Mouse (Mus musculus) spleen, adult 2 months (tissue): ENCODE measurements around the gene Trmt1. TPM values are rescaled to one million over a fixed set of nuclear protein-coding genes. Genes with fewer than 3 reads are reported as not detected.

Experiments used
- DNase-seq, 2 experiments: peaks; one replicate each; pipeline versions ENCODE4 v3.0.0 to v3.0.0-alpha.2; 2012 to 2021; ENCODE audit warnings: low spot score in 2 of 2, low read depth in 1 of 2
- H3K27ac ChIP-seq: fragments of 200-500 bp; 2 replicates; pipeline ENCODE4 v1.5.1; 2012; ENCODE audit warnings: low read length, inconsistent platforms; ENCODE audit not compliant: insufficient read depth
- H3K27me3 ChIP-seq: fragments of 200-500 bp; 2 replicates; pipeline ENCODE4 v1.6.1; 2012; ENCODE audit warnings: mild to moderate bottlenecking, moderate library complexity, low read length, inconsistent platforms; ENCODE audit not compliant: control insufficient read depth, insufficient read depth
- H3K36me3 ChIP-seq: fragments of 200-500 bp; 2 replicates; pipeline ENCODE4 v1.6.1; 2012; ENCODE audit warnings: mild to moderate bottlenecking, low read length, inconsistent platforms; ENCODE audit not compliant: control insufficient read depth, insufficient read depth
- H3K4me1 ChIP-seq: fragments of 200-500 bp; 2 replicates; pipeline ENCODE4 v1.6.1; 2011; ENCODE audit warnings: inconsistent platforms; ENCODE audit not compliant: control insufficient read depth, insufficient read depth, insufficient read length
- H3K4me3 ChIP-seq: fragments of 200-500 bp; 2 replicates; pipeline ENCODE4 v1.5.1; 2011; ENCODE audit warnings: mild to moderate bottlenecking, inconsistent platforms; ENCODE audit not compliant: insufficient read depth, insufficient read length; ENCODE audit errors: extremely low read depth
- CTCF ChIP-seq: fragments of 200-500 bp; IDR thresholded peaks from 2 replicates; pipeline ENCODE4 v1.5.1; 2011; ENCODE audit warnings: mild to moderate bottlenecking, inconsistent platforms; ENCODE audit not compliant: insufficient read depth, insufficient read length, insufficient replicate concordance; ENCODE audit errors: extremely low read depth
- POLR2A ChIP-seq: fragments of 200-500 bp; IDR thresholded peaks from 2 replicates; pipeline ENCODE4 v1.6.1; 2011; ENCODE audit warnings: low read depth, low read length, inconsistent platforms
- WGBS: fragments of 180-500 bp; shearing (Covaris S2); methylation state at CpG from one replicate; pipeline ENCODE4 v1.1.7; 2018; 5-methylcytosine and 5-hydroxymethylcytosine counted together
- polyA plus RNA-seq: library from polyadenylated mRNA; depleted of rRNA; stranded (reverse); fragments of >200 nt; gene quantifications from 2 replicates; pipeline ENCODE4 v1.2.3, GENCODE M21; 2012

Gene Trmt1
- polyA plus RNA-seq, 1 experiment = 98.1 TPM

DNA sequence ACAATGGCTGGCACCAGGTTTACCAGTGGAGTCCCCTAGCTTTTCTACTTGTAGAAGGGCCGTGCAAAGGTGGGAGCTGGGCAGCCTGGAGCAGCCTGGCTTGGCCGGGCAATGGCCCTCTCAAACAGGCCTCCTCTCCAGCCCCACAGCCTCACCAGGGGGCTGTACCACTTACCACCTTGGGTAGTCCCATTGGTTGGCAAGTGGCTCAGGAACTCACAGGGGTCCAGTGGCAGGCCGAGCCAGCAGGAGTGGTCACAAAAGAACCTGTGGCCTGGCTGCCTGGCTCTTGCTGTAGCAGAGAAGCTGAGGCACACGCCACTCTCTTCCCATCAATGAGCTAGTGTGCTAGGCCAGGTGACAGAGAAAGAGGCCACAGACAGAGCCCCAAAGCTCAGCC, 28.1 kb downstream of the Trmt1 start:
- TF ChIP-seq POLR2A = no peak
- TF ChIP-seq CTCF = no peak
- H3K27ac ChIP-seq = no peak overlapping the region
- no peak for DNase-seq
- WGBS = 90% methylated on average over 4 of the region's 4 CpGs
- H3K4me1 ChIP-seq = no peaks in the 10 kb centered on the region
- H3K36me3 ChIP-seq = no peaks in the 10 kb centered on the region
- H3K27me3 ChIP-seq = no peaks in the 10 kb centered on the region
- H3K4me3 ChIP-seq = no peak overlapping the region

DNA sequence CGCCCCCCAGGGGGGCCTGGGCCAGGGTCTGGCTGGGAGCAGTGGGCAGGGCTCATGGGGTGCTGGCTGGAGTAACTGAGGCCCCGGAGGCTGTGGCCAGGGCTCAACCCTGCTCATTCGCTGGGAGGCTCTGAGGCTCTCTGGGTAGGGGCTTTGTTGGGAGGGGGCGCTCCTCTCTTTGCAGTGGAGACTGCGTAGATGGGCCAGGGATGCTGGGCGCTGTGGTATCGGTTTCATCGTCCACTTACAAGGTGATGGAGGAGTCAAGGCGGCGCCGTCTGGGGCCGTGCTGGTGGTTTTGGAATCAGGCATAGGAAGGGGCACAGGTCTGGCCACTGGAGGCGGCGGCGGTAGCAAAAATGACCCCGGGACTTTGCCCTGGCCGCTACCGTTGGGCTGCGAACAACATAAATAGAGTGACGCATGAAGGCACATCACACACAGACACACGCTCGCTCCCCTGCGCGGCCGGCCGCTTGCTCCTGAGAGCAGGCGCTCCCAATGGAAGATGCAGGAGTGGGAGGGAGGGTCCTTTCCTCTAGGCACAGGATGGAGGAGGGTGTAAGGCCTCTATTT, 29.9 kb downstream of the Trmt1 start:
- TF ChIP-seq POLR2A (no peak), CTCF (no peak)
- Histone ChIP-seq H3K4me3 (no peak overlapping the region), H3K4me1 (no peaks in the 10 kb centered on the region), H3K36me3 (no peaks in the 10 kb centered on the region), H3K27ac (no peak overlapping the region), H3K27me3 (no peaks in the 10 kb centered on the region)
- 96% methylated on average over 27 of the region's 27 CpGs for WGBS
- no peak for DNase-seq

DNA sequence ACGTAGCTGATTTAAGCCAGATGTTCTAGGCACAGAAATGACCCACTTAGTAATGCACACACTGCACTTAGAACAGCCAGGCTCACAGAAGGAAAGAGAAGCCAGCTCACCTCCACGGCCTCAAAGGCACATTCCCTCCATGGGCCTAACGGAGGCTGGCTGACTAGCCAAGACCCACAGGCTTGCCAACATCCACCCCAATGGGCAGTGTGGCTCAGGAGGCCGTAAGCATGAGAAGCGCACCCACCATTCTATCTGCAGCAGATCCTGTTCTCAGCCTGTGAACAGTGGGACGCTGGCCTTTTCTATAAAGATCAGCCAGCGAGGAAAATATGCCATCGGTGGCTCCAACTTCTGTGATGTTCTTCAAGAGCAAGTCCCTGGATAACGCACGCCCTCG, 30.7 kb downstream of the Trmt1 start:
- H3K4me3 ChIP-seq = no peak overlapping the region
- no peak overlapping the region for H3K27ac ChIP-seq
- WGBS = 96% methylated on average over 11 of the region's 11 CpGs
- no peak for DNase-seq
- H3K36me3 ChIP-seq = no peaks in the 10 kb centered on the region
- no peaks in the 10 kb centered on the region for H3K4me1 ChIP-seq
- no peak for TF ChIP-seq CTCF
- TF ChIP-seq POLR2A = no peak
- no peaks in the 10 kb centered on the region for H3K27me3 ChIP-seq

DNA sequence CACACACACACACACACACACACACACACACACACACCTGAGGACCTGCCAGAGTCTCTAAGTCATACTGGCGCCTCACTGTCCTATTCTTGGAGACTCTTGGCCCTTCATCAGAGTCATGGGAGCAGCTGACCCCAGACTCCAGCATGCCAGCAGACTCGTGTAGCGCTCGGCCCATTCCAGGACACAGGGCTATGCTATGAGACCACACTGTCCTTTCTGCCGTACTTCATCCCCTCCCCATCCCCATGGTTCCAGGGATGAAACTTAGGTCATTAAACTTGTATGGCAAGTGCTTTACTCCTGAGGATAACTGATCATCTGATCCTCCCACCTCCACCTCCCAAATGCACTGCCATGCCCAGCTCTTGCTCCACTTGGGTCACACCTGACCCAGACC, 32.4 kb downstream of the Trmt1 start:
- Histone ChIP-seq H3K27ac (no peak overlapping the region), H3K4me3 (no peak overlapping the region), H3K36me3 (no peaks in the 10 kb centered on the region), H3K27me3 (no peaks in the 10 kb centered on the region), H3K4me1 (peaks cover 7% of the 10 kb centered on the region; the same call in 1 of the 2 replicates)
- WGBS = 87% methylated on average over 5 of the region's 5 CpGs
- no peak for DNase-seq
- no peak for TF ChIP-seq CTCF
- TF ChIP-seq POLR2A = no peak

DNA sequence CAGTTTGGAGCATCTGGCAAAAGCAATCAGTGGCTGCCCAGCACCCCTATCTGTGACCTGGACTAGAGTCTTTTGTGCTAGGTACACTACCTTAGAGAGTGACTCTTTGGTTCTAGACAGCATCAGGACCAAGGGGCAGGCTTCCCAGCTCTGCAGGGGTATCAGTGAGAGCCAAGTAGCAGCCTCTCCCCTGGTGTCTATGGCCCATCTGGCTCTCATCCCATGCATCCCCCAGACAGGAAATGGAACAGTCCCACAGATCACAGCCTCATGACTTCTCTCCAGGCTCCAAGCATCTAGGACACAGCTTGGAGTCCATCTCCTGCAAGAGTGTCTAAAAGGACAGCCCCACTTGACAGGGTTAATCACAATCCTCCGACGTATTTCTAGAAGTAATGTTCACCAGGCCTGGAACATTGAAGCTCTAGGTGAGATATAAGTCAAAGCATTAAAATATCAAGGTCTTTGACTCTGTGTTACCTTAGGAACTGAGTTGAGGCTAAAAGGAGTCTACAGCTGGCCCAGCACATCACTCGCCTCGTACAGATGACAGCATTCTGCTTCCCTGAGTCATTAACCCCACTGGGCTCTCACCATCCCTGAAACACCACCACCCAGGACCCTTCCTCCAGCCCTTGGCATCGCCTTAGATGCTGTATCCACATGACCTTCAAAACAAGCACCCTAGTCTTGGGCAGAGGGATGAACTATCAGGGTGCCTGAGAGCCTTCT, 33.0 kb downstream of the Trmt1 start:
- H3K27me3 ChIP-seq = no peaks in the 10 kb centered on the region
- TF ChIP-seq POLR2A = no peak
- no peak for TF ChIP-seq CTCF
- no peaks in the 10 kb centered on the region for H3K36me3 ChIP-seq
- H3K27ac ChIP-seq = no peak overlapping the region
- 90% methylated on average over 5 of the region's 5 CpGs for WGBS
- peaks cover 7% of the 10 kb centered on the region; the same call in 1 of the 2 replicates for H3K4me1 ChIP-seq
- no peak overlapping the region for H3K4me3 ChIP-seq
- DNase-seq = no peak

DNA sequence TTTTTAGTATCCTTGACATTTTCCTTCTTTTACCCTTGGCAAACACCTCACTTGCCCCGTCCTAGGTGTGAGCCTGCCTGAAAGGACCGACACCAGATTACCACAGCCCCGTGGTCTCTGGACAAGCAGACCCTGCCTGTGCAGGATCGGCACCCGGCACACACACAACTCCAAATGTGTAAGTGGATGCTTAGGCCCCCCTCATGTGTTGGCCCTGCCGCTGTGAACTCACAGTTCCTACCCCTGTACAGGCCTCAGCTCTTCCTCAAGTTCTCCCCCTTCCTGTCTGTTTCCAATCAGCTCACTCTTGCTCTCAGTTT, 36.4 kb downstream of the Trmt1 start:
- Histone ChIP-seq H3K27me3 (no peaks in the 10 kb centered on the region), H3K4me1 (peaks cover 7% of the 10 kb centered on the region; the same call in 1 of the 2 replicates), H3K27ac (peak overlapping the region; percentile 53), H3K36me3 (no peaks in the 10 kb centered on the region), H3K4me3 (no peak overlapping the region)
- 40% methylated on average over 6 of the region's 6 CpGs for WGBS
- no peak for TF ChIP-seq CTCF
- no peak for TF ChIP-seq POLR2A
- no peak for DNase-seq
